Mouse (Mus musculus) heart, adult 11 months (tissue): Measurements from ENCODE around the gene Supt3.

Source experiments
- DNase-seq: peaks from one replicate; pipeline ENCODE4 v3.0.0; 2022

The Supt3 gene

DNA sequence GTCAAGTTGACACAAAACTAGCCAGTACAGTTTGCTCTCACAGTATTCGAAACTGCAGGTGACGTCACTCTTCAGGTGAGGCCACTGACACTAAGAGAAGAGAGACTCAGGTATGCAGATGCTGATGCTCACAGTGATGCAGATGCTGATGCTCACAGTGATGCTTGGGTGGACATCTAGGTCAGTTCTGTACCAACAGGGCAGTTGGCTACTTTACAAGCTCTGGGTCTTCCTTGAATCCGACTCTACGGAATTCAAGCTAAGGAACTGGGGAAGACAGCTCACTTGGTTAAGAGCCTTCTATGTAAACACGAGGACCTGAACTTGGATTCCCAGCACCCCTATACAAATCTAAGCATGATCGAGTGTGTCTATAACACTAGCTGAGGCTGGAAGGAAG is 359.5 kb downstream of the Supt3 start:
- no peak for DNase-seq

DNA sequence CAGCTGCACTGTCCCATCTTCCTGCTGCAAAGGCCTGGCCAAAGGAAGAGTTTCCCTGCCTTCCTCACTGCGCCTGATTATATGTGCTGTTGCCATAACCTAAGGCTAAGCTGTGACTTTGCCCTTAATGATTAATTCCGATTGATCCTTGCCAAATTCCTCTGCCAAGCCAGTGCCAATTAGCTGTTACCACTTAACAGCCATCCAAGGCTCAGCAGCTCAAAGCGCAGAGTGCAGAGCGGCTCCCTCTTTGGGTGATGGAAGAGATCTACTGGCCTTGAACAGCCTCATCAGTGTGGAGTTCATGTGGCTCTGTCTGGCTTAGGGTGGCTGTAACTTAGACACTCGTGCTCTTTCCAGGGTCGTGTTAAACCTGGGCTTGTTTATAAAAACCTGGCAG is 366.1 kb downstream of the Supt3 start:
- DNase-seq: no peak

GRCm38 (mm10) chr17:45144656-45145055 is 367.7 kb downstream of the Supt3 start:
- DNase-seq: no peak

DNA sequence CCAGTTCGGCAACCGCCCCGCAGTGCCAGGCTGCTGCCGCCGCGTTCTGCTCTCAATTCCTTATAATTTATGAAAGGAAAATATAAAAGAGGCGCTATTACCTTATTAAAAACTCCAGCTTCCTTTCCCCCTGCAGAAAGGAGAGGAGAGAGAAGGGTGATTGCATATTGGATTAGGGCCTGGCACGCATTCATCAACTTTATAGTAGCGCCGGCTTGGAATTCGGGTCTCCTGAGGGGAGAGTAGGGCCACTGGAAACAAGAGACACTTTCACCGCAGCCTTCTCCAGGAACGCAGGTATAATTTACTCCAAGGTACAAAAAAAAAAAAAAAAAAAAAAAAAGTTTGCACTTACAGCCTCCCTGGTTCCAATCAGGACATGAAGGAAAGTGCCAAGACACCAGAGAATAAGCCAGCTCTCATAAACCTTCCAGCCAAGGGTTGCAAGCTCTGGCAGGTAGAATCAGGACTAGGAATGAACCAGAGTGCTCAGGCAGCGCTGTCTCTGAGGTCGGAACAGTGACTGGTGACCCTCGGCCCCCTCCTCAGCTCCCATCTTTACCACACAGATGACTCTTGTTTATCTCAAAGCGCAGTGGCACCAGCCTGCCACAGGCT is 374.5 kb downstream of the Supt3 start:
- no peak for DNase-seq

GRCm38 (mm10) chr17:45153721-45154120 is 376.8 kb downstream of the Supt3 start:
- no peak for DNase-seq

DNA sequence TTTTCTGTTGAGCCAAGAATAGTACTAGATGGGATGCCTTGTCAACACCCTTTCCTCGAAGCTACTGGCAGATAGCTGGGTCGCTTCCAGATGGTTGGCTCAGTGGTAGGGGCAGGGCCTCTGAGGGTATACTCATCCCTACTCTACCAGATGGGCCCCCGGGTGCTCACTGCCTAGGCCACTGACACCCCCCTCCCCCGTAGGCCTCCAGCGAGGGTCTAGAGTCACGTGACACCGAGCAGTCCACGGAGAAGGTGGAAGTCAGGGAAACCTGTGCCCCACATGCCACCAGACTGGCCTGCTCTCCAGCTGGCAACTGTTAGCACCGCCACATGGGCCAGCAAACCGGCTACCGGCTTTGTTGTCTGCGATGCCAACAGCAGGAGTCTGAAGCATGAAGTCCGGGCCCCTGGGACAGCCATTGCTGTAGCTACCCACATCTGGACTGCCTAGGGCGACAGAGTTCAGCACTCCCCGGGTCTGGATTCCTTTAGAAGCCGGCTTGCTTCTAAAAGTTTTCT is 381.3 kb downstream of the Supt3 start:
- DNase-seq: peak; percentile 96

GRCm38 (mm10) chr17:45160651-45161050 is 383.7 kb downstream of the Supt3 start:
- no peak for DNase-seq

DNA sequence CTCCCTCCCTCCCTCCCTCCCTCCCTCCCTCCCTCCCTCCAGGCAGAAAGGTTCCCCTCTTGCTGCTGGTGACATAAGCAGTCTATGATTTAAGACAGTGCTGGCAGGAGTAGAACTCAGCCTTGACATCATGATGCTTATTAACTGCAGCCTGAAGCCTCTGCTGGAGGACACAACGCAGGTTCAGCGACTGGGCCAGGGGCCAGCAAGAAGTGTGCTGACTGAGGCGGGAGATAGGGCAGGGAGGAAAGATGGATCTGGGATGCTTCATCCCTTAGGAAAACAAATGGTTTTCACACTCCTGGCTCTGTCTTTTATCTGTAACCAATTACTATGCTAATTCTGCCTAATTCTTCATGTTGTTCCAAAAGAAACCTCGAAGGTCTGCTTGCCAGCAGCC is 388.8 kb downstream of the Supt3 start:
- DNase-seq: no peak
